Mouse (Mus musculus) heart, embryonic 10.5 days (tissue): Measurements from ENCODE around the gene Trpm4. TPM values are rescaled to one million over a fixed set of nuclear protein-coding genes. Genes with fewer than 3 reads are reported as not detected.
"Not testable (repeated sequence)": the region's sequence is repeated elsewhere in the genome, so short reads cannot be mapped to it uniquely, and the experiment has no call there.

Experiments used
- DNase-seq: peaks from one replicate; pipeline ENCODE4 v3.0.0-alpha.2; 2017; ENCODE audit warnings: low spot score
- H3K27ac ChIP-seq: fragments of 300-500 bp; sonication (generic); 2 replicates; pipeline ENCODE4 v1.5.1; 2016; ENCODE audit warnings: mild to moderate bottlenecking
- H3K27me3 ChIP-seq: fragments of 300-500 bp; sonication (generic); 2 replicates; pipeline ENCODE4 v1.6.1; 2016; ENCODE audit warnings: mild to moderate bottlenecking; ENCODE audit not compliant: poor library complexity, insufficient read depth, severe bottlenecking
- H3K36me3 ChIP-seq: fragments of 300-500 bp; sonication (generic); 2 replicates; pipeline ENCODE4 v1.6.1; 2016; ENCODE audit warnings: mild to moderate bottlenecking, moderate library complexity
- H3K4me1 ChIP-seq: fragments of 300-500 bp; sonication (generic); 2 replicates; pipeline ENCODE4 v1.6.1; 2016; ENCODE audit warnings: mild to moderate bottlenecking
- H3K4me3 ChIP-seq: fragments of 300-500 bp; sonication (generic); 2 replicates; pipeline ENCODE4 v1.5.1; 2016; ENCODE audit warnings: mild to moderate bottlenecking, moderate library complexity
- H3K9me3 ChIP-seq: fragments of 300-500 bp; sonication (generic); 2 replicates; pipeline ENCODE4 v1.6.1; 2016; ENCODE audit warnings: mild to moderate bottlenecking, moderate library complexity
- WGBS: fragments of 180-500 bp; shearing (Covaris S2); methylation state at CpG from one replicate; pipeline ENCODE4 v1.1.7; 2016; 5-methylcytosine and 5-hydroxymethylcytosine counted together
- polyA plus RNA-seq: library from polyadenylated mRNA; unstranded; fragments of >200 nt; fragmentation: Nextera tagmentation; extraction: Ambion mirVana; gene quantifications from 2 replicates; pipeline ENCODE4 v1.2.1, GENCODE M21; 2016

Trpm4 gene
- polyA plus RNA-seq, 1 experiment from 2014 or later: 13.5 TPM

GRCm38 (mm10) chr7:45363983-45364382 lies 30.4 kb upstream of the Trpm4 start:
- H3K4me1 ChIP-seq: peaks cover 39% of the 10 kb centered on the region
- H3K4me3 ChIP-seq: no peak overlapping the region
- DNase-seq: no peak
- H3K27ac ChIP-seq: no peak overlapping the region
- peaks cover 86% of the 10 kb centered on the region for H3K27me3 ChIP-seq
- H3K9me3 ChIP-seq: no peaks in the 10 kb centered on the region
- no peaks in the 10 kb centered on the region for H3K36me3 ChIP-seq
- 75% methylated on average over 2 of the region's 2 CpGs for WGBS

GRCm38 (mm10) chr7:45362801-45363200 lies 29.2 kb upstream of the Trpm4 start:
- H3K4me3 ChIP-seq: 0 out of 2 replicates have a peak overlapping the region, but pooled peaks have one; percentile 3
- H3K27me3 ChIP-seq: peaks cover 84% of the 10 kb centered on the region
- no peaks in the 10 kb centered on the region for H3K9me3 ChIP-seq
- 8% methylated on average over 13 of the region's 13 CpGs for WGBS
- H3K36me3 ChIP-seq: no peaks in the 10 kb centered on the region
- peaks cover 34% of the 10 kb centered on the region for H3K4me1 ChIP-seq
- DNase-seq: no peak
- H3K27ac ChIP-seq: no peak overlapping the region

- WGBS: under 1% methylated on average over 43 of the region's 43 CpGs
- no peaks in the 10 kb centered on the region for H3K36me3 ChIP-seq
- DNase-seq: peak; percentile 93
- H3K27ac ChIP-seq: peak overlapping the region; percentile 62
- peaks cover 93% of the 10 kb centered on the region for H3K27me3 ChIP-seq
- peak overlapping the region; percentile 63 for H3K4me3 ChIP-seq
- H3K9me3 ChIP-seq: no peaks in the 10 kb centered on the region
- peaks cover 25% of the 10 kb centered on the region for H3K4me1 ChIP-seq
These were observed 27.7 kb upstream of the Trpm4 start for GRCm38 (mm10) chr7:45361243-45361804.

GRCm38 (mm10) chr7:45360404-45361125 lies 27.0 kb upstream of the Trpm4 start:
- Histone ChIP-seq H3K27ac (no peak overlapping the region), H3K27me3 (peaks cover 93% of the 10 kb centered on the region), H3K4me3 (peak overlapping the region; percentile 63; the same call in 1 of the 2 replicates), H3K9me3 (no peaks in the 10 kb centered on the region), H3K4me1 (peaks cover 22% of the 10 kb centered on the region), H3K36me3 (no peaks in the 10 kb centered on the region)
- 42% methylated on average over 18 of the region's 18 CpGs for WGBS
- no peak for DNase-seq

GRCm38 (mm10) chr7:45359081-45359480 lies 25.5 kb upstream of the Trpm4 start:
- Histone ChIP-seq H3K4me1 (peaks cover 21% of the 10 kb centered on the region), H3K27me3 (peaks cover 90% of the 10 kb centered on the region)
- H3K9me3 ChIP-seq, H3K4me3 ChIP-seq, H3K27ac ChIP-seq, DNase-seq, H3K36me3 ChIP-seq: not testable (repeated sequence)
- 42% methylated on average over 11 of the region's 11 CpGs for whole genome bisulfite sequencing

- 36% methylated on average over 13 of the region's 13 CpGs for WGBS
- Histone ChIP-seq H3K27me3 (peaks cover 80% of the 10 kb centered on the region), H3K27ac (no peak overlapping the region), H3K36me3 (no peaks in the 10 kb centered on the region), H3K4me1 (peaks cover 8% of the 10 kb centered on the region), H3K4me3 (no peak overlapping the region), H3K9me3 (no peaks in the 10 kb centered on the region)
- DNase-seq: no peak
These were observed 22.5 kb upstream of the Trpm4 start for GRCm38 (mm10) chr7:45356087-45356486.

GRCm38 (mm10) chr7:45355318-45356020 lies 21.9 kb upstream of the Trpm4 start:
- WGBS: 62% methylated on average over 15 of the region's 15 CpGs
- Histone ChIP-seq H3K4me3 (no peak overlapping the region), H3K36me3 (no peaks in the 10 kb centered on the region), H3K27me3 (peaks cover 80% of the 10 kb centered on the region), H3K27ac (no peak overlapping the region), H3K9me3 (no peaks in the 10 kb centered on the region), H3K4me1 (peaks cover 6% of the 10 kb centered on the region)
- DNase-seq: no peak

- Histone ChIP-seq H3K4me3 (no peak overlapping the region), H3K4me1 (peaks cover 6% of the 10 kb centered on the region), H3K27ac (no peak overlapping the region), H3K9me3 (no peaks in the 10 kb centered on the region), H3K27me3 (peaks cover 65% of the 10 kb centered on the region), H3K36me3 (no peaks in the 10 kb centered on the region)
- 15% methylated on average over 5 of the region's 5 CpGs for WGBS
- DNase-seq: no peak
These were observed 19.5 kb upstream of the Trpm4 start for GRCm38 (mm10) chr7:45353041-45353440.

- H3K4me3 ChIP-seq: no peak overlapping the region
- H3K36me3 ChIP-seq: no peaks in the 10 kb centered on the region
- peaks cover 11% of the 10 kb centered on the region; the same call in 1 of the 2 replicates for H3K4me1 ChIP-seq
- H3K9me3 ChIP-seq: no peaks in the 10 kb centered on the region
- WGBS: 65% methylated on average over 13 of the region's 13 CpGs
- DNase-seq: no peak
- no peak overlapping the region for H3K27ac ChIP-seq
- H3K27me3 ChIP-seq: peaks cover 43% of the 10 kb centered on the region
These were observed 13.3 kb upstream of the Trpm4 start for GRCm38 (mm10) chr7:45346905-45347304.

- no peak overlapping the region for H3K4me3 ChIP-seq
- no peaks in the 10 kb centered on the region for H3K36me3 ChIP-seq
- H3K27me3 ChIP-seq: peaks cover 28% of the 10 kb centered on the region
- no peak overlapping the region; the same call in 1 of the 2 replicates for H3K27ac ChIP-seq
- DNase-seq: no peak
- no peaks in the 10 kb centered on the region for H3K9me3 ChIP-seq
- WGBS: 18% methylated on average over 13 of the region's 13 CpGs
- peaks cover 41% of the 10 kb centered on the region for H3K4me1 ChIP-seq
These were observed 10.0 kb upstream of the Trpm4 start for GRCm38 (mm10) chr7:45343543-45343942.

GRCm38 (mm10) chr7:45342081-45342480 lies 8.5 kb upstream of the Trpm4 start:
- no peak for DNase-seq
- no peak overlapping the region for H3K4me3 ChIP-seq
- no peaks in the 10 kb centered on the region for H3K9me3 ChIP-seq
- peaks cover 56% of the 10 kb centered on the region for H3K4me1 ChIP-seq
- no peak overlapping the region for H3K27ac ChIP-seq
- 88% methylated on average over 11 of the region's 11 CpGs for WGBS
- H3K36me3 ChIP-seq: no peaks in the 10 kb centered on the region
- peaks cover 32% of the 10 kb centered on the region for H3K27me3 ChIP-seq

GRCm38 (mm10) chr7:45341303-45341702 lies 7.7 kb upstream of the Trpm4 start:
- H3K4me1 ChIP-seq: peaks cover 60% of the 10 kb centered on the region

GRCm38 (mm10) chr7:45340669-45341068 lies 7.1 kb upstream of the Trpm4 start:
- Histone ChIP-seq H3K4me3 (peak overlapping the region; percentile 64), H3K36me3 (no peaks in the 10 kb centered on the region), H3K9me3 (no peaks in the 10 kb centered on the region), H3K4me1 (peaks cover 66% of the 10 kb centered on the region), H3K27ac (peak overlapping the region; percentile 89), H3K27me3 (peaks cover 26% of the 10 kb centered on the region)
- no peak for DNase-seq
- WGBS: under 1% methylated on average over 11 of the region's 11 CpGs

More at GRCm38 (mm10) chr7:45341303-45341702, 7.7 kb upstream of the Trpm4 start:
- Histone ChIP-seq H3K4me3 (peak overlapping the region; percentile 64), H3K9me3 (no peaks in the 10 kb centered on the region), H3K27ac (peak overlapping the region; percentile 62), H3K36me3 (no peaks in the 10 kb centered on the region), H3K27me3 (peaks cover 26% of the 10 kb centered on the region)
- WGBS: 2% methylated on average over 8 of the region's 8 CpGs
- DNase-seq: peak; percentile 94
